Mouse (Mus musculus) c-Kit-positive CD71-positive TER-119-negative erythroid progenitor cells, embryonic 14.5 days (primary cell): Measurements from ENCODE around the gene Coq9.

Experiments used
- DNase-seq: peaks from one replicate; pipeline ENCODE4 v3.0.0-alpha.2; 2013; ENCODE audit warnings: low read depth

The Coq9 gene

DNA sequence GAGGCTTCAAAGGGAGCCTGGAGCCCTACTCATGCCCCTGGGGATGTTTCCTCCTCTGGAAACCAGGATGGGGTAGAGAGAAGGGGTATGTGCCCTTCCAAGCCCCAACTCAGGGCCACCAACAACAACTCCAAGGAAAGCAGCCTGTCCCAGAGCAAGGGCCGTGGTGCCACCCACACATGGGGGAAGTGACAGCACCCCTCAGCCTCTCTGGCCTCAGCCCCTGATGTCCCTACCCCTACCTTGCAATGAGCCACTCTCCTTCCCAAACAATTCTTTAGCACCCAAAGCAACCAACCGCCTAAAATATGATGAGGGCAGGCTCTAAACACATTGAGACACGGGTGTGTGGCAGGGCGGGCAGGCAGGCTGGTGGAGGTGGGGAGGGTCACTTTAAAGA is 31.9 kb downstream of the Coq9 start:
- no peak for DNase-seq

DNA sequence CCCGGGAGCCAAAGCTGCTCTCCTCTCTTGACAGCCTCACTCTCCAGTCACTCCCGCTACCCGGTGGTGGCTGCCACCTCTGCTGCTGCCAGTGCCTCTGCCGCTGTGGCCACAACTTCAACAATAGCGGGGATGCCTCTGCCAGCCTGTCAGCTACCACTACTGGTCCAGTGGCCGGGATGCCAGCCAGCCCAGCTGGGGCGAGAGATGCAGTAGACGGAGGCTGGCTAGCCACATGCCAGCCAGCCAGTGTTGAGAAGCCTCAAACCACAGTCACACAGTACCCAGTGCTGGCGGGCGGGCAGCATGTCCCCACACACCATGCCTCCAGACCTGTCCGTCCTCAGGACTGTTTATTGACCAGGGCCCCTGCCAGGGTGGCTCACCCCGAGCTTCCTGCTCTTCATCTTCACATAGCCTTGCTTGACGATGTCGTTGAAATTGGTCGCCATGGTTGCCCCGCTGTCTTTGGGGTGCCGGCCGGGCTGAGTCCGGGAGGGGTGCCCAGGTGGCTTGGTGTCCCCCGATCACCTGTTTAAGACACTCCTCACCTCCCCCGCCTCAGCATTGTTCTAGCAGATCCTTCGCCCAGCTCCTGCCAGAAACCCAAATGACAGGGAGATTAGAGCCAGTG is 32.5 kb downstream of the Coq9 start:
- no peak for DNase-seq

- DNase-seq = no peak
Observed at GRCm38 (mm10) chr8:94871108-94871894, 33.2 kb downstream of the Coq9 start.

- no peak for DNase-seq
Observed at GRCm38 (mm10) chr8:94872156-94872555, 34.0 kb downstream of the Coq9 start.

GRCm38 (mm10) chr8:94872576-94872975 is 34.5 kb downstream of the Coq9 start:
- DNase-seq = no peak

- DNase-seq = peak; percentile 74
Observed at GRCm38 (mm10) chr8:94874358-94874757, 36.2 kb downstream of the Coq9 start.

DNA sequence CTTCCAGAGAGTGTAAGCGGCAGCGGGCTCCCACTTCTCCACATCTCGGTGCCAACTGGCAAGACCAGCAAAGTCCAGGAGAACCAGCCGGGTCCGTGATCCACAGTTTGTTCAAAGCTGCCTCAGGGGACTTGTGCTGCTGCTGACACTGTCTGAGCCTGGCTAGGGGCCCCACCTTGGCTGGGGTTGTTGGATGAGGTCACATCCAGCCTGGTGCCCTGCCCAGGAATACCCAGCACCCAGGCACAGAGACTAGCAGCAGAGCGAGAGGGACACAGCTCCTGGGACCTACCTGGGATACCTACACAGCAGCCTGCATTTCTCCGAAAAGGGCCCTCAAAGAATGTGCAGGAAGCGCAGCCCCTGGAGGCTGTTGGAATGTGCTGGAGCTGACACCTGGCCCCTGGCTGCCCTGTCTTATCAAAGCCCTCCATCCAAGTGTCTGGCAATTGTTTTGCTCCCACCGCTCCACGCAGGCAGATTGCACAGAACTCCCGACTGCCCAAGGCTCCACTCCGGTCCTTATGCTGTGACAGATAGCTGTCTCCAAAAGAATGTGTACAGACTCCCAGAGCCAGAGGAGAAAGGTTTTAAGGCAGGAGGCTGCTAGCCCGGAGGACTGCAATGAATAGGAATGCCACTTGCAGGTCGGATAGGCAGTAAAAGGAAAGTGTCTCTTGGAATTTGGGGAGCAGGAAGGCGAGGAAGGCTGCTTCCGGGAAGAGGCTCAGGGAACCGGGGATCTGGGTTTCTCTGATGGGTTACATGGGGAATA is 37.2 kb downstream of the Coq9 start:
- DNase-seq = no peak

DNA sequence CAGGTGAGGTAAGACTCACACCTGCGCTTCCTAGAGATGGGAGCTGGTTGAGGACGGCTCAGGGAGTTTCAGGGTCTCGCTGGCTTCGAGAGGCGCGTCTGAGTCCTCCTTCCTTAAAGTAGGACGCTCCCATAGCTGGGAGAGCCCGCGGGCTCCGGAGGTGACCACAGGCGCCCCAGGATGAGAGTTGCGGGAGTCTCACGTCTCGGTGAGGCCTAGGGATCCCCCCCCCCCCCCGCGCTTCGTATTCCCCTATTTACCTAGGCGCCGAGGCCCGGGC is 37.7 kb downstream of the Coq9 start:
- DNase-seq = no peak

DNA sequence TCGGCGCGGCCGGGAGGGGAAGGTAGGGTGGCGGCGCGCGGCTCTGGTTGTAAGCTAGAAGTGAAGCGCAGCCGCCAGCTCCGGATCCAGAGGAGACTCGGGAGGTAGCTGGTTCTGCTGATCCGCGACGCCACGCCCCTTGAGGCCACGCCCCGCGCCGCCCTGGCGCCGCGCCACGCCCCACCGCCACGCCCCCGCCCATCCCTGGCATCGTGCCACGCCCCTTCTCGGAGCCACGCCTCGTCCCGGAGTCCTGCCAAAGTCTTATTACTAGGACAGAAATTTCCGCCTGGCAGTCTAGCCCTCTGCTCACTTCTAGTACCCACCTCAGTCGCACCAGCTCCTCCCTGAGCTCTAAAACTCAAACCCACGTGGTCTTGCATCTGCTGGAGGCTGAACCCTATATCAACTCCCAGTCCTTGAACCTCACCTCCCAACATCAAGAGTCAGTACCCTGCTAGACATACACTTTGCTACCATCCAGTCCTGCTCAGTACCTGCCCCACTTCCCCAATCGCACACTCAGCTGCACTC is 38.1 kb downstream of the Coq9 start, which contains the start of gene Dok4:
TSS of gene Dok4 (minus strand) at position 134 of the 534 bp plus-strand sequence.
- peak; percentile 61 for DNase-seq

DNA sequence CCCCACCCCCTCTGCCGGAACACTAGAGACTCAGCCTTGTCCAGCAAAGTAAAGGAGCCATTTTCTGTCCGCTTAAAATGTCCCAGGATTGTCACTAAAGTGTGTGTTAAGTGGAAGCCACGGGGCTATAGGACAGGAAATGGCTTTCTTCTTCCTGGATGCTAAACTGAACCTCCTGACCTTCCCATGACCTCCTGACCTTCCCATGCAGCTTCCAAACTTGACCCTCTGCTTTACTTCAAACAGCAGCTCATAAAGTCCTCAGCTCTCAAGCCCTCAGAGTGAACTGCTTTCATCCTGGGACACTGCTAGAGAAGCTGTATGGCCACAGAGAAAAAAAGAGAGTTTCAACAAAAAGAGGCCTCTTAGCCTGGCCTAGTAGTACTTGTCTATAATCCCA is 38.7 kb downstream of the Coq9 start:
- no peak for DNase-seq

GRCm38 (mm10) chr8:94880742-94881141 is 42.6 kb downstream of the Coq9 start:
- no peak for DNase-seq

- DNase-seq = no peak
Observed at GRCm38 (mm10) chr8:94888383-94889036, 50.4 kb downstream of the Coq9 start.

DNA sequence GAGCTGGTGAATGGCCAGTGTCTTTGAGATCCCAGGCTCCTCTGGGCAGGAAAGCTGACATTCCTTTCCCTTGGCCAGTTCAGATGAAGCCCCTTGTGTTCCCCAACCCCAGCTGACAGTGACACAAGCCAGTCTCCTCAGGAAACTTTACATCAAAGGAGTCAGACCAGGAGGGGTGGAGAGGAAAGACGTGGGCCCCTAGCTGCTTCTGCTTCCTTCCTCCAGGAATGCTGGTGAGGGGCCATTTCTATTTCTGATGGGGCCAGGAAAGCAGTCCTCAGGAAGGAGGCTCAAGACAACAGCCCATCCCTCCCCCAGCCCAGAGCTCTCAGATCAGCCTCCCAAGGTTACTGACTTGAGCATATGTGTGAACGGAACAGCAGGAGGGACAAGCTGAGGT is 54.8 kb downstream of the Coq9 start:
- no peak for DNase-seq

GRCm38 (mm10) chr8:94899262-94899661 is 61.1 kb downstream of the Coq9 start:
- peak; percentile 84 for DNase-seq

GRCm38 (mm10) chr8:94900617-94901016 is 62.5 kb downstream of the Coq9 start:
- DNase-seq = no peak

- DNase-seq = no peak
Observed at GRCm38 (mm10) chr8:94901031-94901430, 62.9 kb downstream of the Coq9 start.

GRCm38 (mm10) chr8:94903709-94904108 is 65.6 kb downstream of the Coq9 start:
- DNase-seq = no peak
